In genomic region chr10:27344278-27344677, GRCm38 (mm10) we compare ENCODE assay signal across 19 mouse cellular contexts.
DNase-seq lines count a peak whose midpoint lies in the region; ATAC-seq and TF ChIP-seq lines count a peak whose summit lies in the region.
"Had no signal": no experiment of that assay in that cellular context is flagged by ENCODE, and none has a peak within 500 bp of the region (broad histone marks: within the 10 kb centered on the region; RNA-seq: fewer than 3 reads in every experiment).

No protein-coding gene starts in this region.

- no peaks in the 10 kb centered on the region for H3K4me1 ChIP-seq in hindbrain, embryonic 11.5 days (replicated peaks; ENCODE audit: control insufficient read depth, insufficient read depth, low read length)
- 0 out of 2 replicates have a peak, but pooled peaks cover 3% of the 10 kb centered on the region for H3K4me1 ChIP-seq in hindbrain, embryonic 13.5 days (replicated peaks)
- H3K4me1 ChIP-seq in hindbrain, postnatal 0 days (ENCODE audit: insufficient read depth, low read length), result no peaks in the 10 kb centered on the region
- H3K4me1 ChIP-seq in neural tube, embryonic 14.5 days (ENCODE audit: control insufficient read depth, insufficient read depth, low read length), result no peaks in the 10 kb centered on the region
- H3K4me1 ChIP-seq: stomach, embryonic 15.5 days had no signal

- no peak for TF ChIP-seq CTCF in hindbrain, postnatal 0 days (IDR thresholded peaks at IDR 0.05; ENCODE audit: low read depth)

- H3K27me3 ChIP-seq in hindbrain, embryonic 11.5 days (ENCODE audit: control insufficient read depth, insufficient read depth, low read length), result no peaks in the 10 kb centered on the region
- H3K27me3 ChIP-seq in hindbrain, embryonic 13.5 days, result no peaks in the 10 kb centered on the region
- H3K27me3 ChIP-seq in hindbrain, postnatal 0 days (ENCODE audit: insufficient read depth, low read length), result no peaks in the 10 kb centered on the region
- no peaks in the 10 kb centered on the region for H3K27me3 ChIP-seq in neural tube, embryonic 14.5 days (ENCODE audit: control insufficient read depth, insufficient read depth, low read length)
- H3K27me3 ChIP-seq: stomach, embryonic 15.5 days had no signal

- peak; percentile 79 for ATAC-seq in hindbrain, embryonic 11.5 days (ENCODE audit: low FRiP score)
- no peak for ATAC-seq in hindbrain, embryonic 13.5 days (ENCODE audit: low FRiP score)
- ATAC-seq in hindbrain, postnatal 0 days, result no peak
- peak; percentile 56; the same call in 1 of the 2 replicates for ATAC-seq in neural tube, embryonic 14.5 days (ENCODE audit: low read depth)

- WGBS in hindbrain, embryonic 11.5 days, result 40% methylated on average over 7 of the region's 7 CpGs
- WGBS in hindbrain, embryonic 13.5 days, result 41% methylated on average over 7 of the region's 7 CpGs
- WGBS in hindbrain, postnatal 0 days, result 29% methylated on average over 7 of the region's 7 CpGs
- WGBS in neural tube, embryonic 14.5 days, result 31% methylated on average over 7 of the region's 7 CpGs

- DNase-seq in hindbrain, embryonic 11.5 days (ENCODE audit: low spot score), result peak; percentile 22
- DNase-seq in embryo, embryonic 9.5 days (ENCODE audit: extremely low spot score), result peak; percentile 1
- DNase-seq in hindbrain, postnatal 0 days (ENCODE audit: low spot score), result peak; percentile 17
- DNase-seq in adrenal gland, postnatal 10 days, result no peak
- DNase-seq in spleen, postnatal 14 days (ENCODE audit: low spot score in 2 of 2), result no peak
- DNase-seq in adrenal gland, adult 8-10 months, result no peak
- DNase-seq: adrenal gland, postnatal 25 days; B cell, adult 2 months; gastrocnemius, postnatal 10 days; heart, postnatal 4 days; kidney, adult 8-10 months; kidney, postnatal 4 days; lung, adult 18-20 months; lung, postnatal 4 days; thymus, postnatal 4 days had no signal

- H3K36me3 ChIP-seq in hindbrain, embryonic 11.5 days (ENCODE audit: control insufficient read depth, insufficient read depth, low read length), result no peaks in the 10 kb centered on the region
- H3K36me3 ChIP-seq in hindbrain, embryonic 13.5 days, result no peaks in the 10 kb centered on the region
- H3K36me3 ChIP-seq in hindbrain, postnatal 0 days (ENCODE audit: insufficient read depth, low read length), result no peaks in the 10 kb centered on the region
- H3K36me3 ChIP-seq in neural tube, embryonic 14.5 days (ENCODE audit: control insufficient read depth, insufficient read depth, low read length), result no peaks in the 10 kb centered on the region
- H3K36me3 ChIP-seq: stomach, embryonic 15.5 days had no signal

- no peaks in the 10 kb centered on the region for H3K9me3 ChIP-seq in hindbrain, embryonic 11.5 days (ENCODE audit: control insufficient read depth, low read length)
- peaks cover 5% of the 10 kb centered on the region; the same call in 1 of the 2 replicates for H3K9me3 ChIP-seq in hindbrain, embryonic 13.5 days
- H3K9me3 ChIP-seq in hindbrain, postnatal 0 days (ENCODE audit: low read length), result no peaks in the 10 kb centered on the region
- H3K9me3 ChIP-seq in neural tube, embryonic 14.5 days (ENCODE audit: control insufficient read depth, low read length), result no peaks in the 10 kb centered on the region
- H3K9me3 ChIP-seq: stomach, embryonic 15.5 days had no signal

- no peak overlapping the region for H3K27ac ChIP-seq in hindbrain, embryonic 11.5 days (ENCODE audit: low read depth, low read length)
- no peak overlapping the region for H3K27ac ChIP-seq in hindbrain, embryonic 13.5 days
- H3K27ac ChIP-seq in hindbrain, postnatal 0 days, result no peak overlapping the region
- no peak overlapping the region for H3K27ac ChIP-seq in neural tube, embryonic 14.5 days (ENCODE audit: low read depth, low read length)
- H3K27ac ChIP-seq: stomach, embryonic 15.5 days had no signal

- H3K9ac ChIP-seq in hindbrain, embryonic 11.5 days (ENCODE audit: low read depth, low read length), result no peak overlapping the region
- H3K9ac ChIP-seq in hindbrain, embryonic 13.5 days, result no peak overlapping the region
- H3K9ac ChIP-seq in hindbrain, postnatal 0 days (replicated peaks; ENCODE audit: low read length), result no peak overlapping the region
- no peak overlapping the region for H3K9ac ChIP-seq in neural tube, embryonic 14.5 days (replicated peaks; ENCODE audit: low read depth, low read length)
- H3K9ac ChIP-seq: stomach, embryonic 15.5 days had no signal

- no peak overlapping the region for H3K4me2 ChIP-seq in hindbrain, embryonic 11.5 days (replicated peaks; ENCODE audit: low read depth, low read length)
- H3K4me2 ChIP-seq in hindbrain, embryonic 13.5 days, result no peak overlapping the region
- H3K4me2 ChIP-seq in hindbrain, postnatal 0 days (ENCODE audit: low read depth, low read length), result no peak overlapping the region
- no peak overlapping the region for H3K4me2 ChIP-seq in neural tube, embryonic 14.5 days (ENCODE audit: low read depth, low read length)
- H3K4me2 ChIP-seq: heart, embryonic 11.5 days; stomach, embryonic 15.5 days had no signal

- no peak overlapping the region for H3K4me3 ChIP-seq in hindbrain, embryonic 11.5 days (ENCODE audit: low read depth, low read length)
- H3K4me3 ChIP-seq in hindbrain, embryonic 13.5 days, result no peak overlapping the region
- H3K4me3 ChIP-seq in hindbrain, postnatal 0 days (ENCODE audit: low read length), result no peak overlapping the region
- no peak overlapping the region for H3K4me3 ChIP-seq in neural tube, embryonic 14.5 days (ENCODE audit: low read depth, low read length)
- H3K4me3 ChIP-seq: stomach, embryonic 15.5 days had no signal

Comparison
In these comparisons a context has a peak if more than half of its experiments do, and no peak if none do; other contexts are left out.
1. ATAC-seq: peak in hindbrain, embryonic 11.5 days (single experiment) and neural tube, embryonic 14.5 days (single experiment); none in hindbrain, embryonic 13.5 days (single experiment) and hindbrain, postnatal 0 days (single experiment).
2. DNase-seq: peak in hindbrain, embryonic 11.5 days (single experiment), embryo, embryonic 9.5 days (single experiment) and hindbrain, postnatal 0 days (single experiment); none in adrenal gland, postnatal 10 days (single experiment), spleen, postnatal 14 days (0 of 2) and adrenal gland, adult 8-10 months (single experiment).